Mouse (Mus musculus): Measurements from ENCODE around the gene Hs6st2.
A peak's percentile ranks its signal among the peaks of the same experiment; 100 is the strongest.

Gene Hs6st2

DNA sequence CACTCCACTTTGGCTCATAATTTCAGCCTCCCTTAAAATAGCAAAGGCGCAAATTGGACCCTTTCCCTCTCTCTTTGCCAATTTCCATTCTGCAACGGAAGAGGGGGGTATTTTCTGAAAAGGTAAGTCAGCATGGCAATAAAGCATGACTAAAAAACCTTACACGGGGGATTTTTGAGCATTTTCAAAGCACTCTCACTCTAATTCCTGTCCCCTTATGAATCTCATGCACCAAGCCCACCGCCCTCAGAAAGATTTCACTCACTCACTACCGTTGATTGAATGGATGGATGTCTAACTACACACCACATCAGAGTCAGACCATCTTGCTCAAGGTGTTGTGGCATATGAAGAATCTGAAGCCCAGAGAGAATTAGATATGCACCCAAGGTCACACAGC is at the start of gene Hs6st2:
Gene Hs6st2 (minus strand): TSS at position 101 of the 400 bp plus-strand sequence.
- no peak for DNase-seq

DNA sequence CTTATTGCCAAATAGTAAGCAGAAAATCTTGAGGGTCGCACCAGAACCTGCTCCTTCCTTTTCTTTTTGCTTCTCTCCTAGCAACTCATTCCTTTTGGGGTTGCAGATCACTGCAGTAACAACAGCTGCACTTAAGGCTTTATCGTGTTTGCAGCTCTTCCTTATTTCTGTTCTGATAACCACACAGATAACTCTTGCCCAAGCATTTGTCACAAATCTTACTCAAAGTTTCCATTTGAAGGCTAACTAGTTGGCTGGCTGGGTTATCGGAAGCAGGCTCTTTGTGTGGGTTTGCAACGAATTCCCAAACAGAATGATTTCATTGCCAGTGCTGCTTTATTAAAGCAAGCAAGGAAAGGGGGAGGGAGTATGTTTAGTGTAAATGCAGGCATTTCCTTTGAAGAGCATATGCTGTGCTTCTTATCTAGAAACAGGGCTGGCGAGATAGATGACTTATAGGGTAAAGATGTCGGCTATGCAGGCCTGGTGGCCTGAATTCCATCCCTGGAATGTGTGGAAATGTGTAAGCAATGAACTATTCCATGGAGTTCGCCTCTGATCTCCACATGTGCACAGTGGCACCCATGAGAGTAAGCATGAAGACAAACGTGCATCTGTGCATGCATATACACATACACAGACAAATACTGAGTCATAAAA is 32.6 kb upstream of the Hs6st2 start:
- no peak for DNase-seq

DNA sequence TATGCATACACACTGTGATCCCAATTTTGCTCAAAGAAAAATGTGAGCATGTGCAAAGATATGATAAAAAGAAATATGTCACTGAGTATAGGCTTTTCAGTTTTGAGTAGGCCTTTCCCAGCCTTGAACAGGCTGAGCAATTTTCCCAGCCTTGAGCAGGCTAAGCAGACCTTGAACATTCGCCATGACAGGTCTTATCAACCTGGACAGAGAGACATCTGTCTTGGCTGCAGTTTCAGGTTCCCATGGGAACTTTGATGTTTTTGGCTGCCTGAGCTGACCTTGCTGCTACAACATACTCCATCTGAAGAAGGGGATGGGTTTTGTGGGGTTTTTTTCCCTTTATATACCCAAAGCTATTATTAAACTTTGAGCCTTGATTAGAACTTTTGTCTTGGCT is 31.3 kb upstream of the Hs6st2 start:
- DNase-seq, result no peak

DNA sequence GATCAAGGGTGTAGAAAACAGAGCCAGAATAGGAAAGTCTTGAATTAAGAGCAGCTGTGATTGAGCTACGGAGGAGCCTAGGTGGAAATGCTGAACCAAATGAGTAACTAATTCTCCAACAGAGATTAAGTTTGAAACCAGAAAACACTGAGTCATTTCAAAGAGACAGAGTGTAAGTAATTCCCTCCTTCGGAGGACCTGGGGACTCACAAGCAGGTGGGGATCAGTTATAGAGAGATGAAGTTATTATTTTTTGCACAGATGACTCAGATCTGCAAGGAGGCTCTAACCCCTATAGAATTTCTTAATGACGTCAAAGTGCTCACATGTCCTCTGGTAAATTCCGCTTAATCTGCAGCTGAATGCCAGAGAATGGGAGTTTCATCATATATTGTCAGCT is 21.2 kb upstream of the Hs6st2 start:
- DNase-seq, result no peak

DNA sequence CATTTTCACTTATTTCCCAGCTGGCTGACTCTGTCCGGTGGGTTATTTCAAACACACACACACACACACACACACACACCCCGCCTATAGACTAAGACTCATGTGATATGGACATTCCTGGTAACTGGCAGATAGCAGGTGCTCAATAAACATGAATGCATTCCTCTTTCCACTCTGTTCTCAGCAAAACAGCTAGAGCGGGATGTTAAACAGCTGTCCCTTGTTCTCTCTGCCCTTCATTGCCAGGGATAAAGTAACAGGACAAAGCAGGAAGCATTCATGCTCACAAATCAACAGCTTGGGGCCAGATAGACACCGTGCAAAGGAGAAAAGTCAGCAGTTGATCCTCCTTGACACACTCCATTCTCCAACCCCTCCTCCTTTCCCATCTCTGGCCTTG is 17.4 kb upstream of the Hs6st2 start:
- DNase-seq, result no peak

DNA sequence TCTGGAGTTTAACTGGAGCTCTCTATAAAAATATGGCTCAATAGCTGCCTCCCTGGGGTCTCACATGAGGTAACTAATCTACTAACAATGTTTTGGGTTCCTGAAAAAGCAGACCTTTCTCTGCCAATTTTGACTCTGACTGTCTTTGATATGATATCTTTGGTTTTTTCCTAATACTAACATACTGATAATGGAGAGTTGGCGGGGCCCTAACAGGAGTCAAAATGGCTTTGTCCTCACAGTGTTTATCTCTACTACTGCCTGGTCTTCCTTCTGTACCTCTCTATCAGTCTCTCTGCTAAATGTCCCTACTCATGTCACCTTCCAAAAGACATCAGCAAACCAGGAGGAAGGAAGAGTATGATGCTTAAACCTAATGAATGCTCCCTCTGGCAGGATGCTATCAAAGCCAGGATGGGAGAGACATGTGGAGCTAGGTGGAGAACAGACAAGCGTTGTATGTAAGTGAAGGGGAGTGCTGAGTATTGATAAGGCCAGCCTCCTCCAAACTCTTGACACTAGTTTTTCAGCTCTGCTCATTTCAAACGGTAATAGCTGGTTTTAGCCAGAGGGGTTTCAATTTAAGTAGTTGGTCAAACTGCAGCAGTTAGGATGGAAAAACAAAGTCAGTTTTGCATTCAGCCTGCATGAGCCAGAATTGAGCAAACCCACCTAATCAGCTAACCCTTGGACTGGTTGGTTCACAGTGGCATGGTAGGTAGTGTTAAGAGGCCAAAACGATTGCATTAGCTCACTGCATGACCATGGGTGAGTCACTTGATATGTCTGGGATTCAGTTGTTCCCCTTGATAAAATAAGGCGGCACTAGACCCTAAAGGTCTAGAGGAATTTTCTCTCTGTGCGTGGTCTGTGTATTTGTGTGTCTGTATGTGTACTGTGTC is 4.6 kb upstream of the Hs6st2 start:
- no peak for DNase-seq

DNA sequence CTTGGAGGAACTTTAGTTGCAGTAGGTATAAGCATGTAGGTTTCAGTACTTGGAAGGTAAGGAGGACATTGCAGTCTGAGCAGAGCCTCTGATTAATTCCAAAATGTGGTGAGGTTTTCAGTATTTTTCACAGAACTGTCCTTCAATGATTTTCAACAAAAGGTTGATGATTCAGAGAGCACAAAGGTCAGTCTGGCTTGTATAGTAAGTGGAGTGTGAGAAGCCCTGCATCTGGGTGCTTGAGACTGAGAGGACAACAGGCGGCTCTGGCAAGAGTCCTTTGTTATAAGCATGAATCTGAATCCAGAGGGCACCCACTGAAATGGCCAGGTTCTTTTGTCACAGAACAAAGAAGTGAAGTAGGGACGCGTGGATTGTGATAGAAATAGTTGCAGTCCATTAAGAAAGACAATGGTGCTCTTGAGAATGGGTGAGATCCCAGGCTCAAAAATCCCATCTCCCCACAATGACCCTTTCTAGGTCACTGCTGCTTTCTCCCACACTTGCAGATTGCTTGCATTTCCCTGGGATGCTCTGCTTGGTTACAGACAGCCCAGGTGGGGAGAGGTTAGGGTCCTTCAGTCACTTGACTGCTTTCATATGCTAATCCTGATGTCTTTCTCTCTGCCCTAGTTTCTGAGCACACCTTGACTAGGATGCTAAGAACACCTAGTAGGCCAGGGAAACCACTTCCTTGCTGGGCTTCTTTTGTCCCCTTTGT is 2.8 kb upstream of the Hs6st2 start:
- no peak for DNase-seq

DNA sequence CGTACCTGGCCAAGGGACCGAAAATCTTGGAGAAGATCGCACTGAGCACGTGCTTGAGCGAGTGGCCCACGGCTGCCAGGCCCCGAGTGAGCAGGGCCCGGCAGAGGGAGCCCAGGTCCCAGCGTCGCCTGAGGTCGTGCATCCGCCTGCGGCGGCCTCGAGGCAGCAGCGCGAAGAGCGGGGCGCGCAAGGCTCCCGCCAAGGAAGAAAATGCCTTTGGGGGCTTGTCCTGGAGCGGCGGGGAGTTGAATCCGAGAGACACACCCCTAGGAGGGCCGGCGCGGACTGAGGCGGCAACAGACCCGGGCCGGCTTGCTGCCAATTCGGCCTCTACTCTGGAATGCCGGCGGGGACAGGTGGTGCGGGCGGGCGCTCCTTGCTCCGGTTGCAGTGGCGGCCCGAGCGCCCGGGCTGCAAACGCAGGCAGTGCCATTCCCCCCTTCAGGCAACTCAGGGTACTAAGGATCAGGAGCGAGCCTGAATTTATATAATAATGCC is 437 bp downstream of the Hs6st2 start:
- peak; percentile 57 for DNase-seq

DNA sequence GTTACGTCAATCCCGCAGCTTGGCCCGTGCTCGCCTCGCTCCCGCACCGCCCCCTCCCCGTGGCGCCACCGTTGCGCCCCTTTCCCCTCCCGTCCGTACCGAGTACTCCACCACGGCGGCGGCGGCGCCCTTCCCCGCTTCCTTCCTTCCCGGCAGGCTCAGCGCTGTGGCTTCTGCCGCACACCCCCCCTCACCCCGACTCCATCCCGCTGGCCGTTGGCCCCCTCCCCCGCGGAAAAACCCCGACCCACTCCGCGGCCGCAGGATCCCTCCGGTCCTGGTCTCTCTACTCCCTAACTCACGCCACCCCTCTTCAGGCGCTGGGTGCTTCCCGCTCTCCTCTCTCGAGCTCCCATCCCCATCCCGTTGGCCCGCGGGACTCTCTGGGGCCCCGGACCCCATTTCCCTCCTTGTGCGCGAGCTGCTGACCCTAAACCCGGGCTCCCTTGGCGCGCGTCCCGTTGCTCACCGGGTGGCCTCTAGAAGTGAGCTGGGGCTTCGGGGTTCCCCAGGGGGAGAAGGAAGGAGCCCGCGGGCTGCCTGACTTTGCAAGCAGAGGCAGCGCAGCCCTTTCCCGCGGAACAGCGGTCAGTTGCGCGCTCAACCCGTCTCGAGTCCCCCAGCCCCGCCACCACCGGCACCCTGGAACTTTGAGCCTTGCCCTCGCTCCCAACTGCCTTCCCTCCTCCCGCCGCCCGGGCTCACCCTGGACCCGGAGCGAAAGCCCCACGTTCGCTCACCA is 1.1 kb downstream of the Hs6st2 start:
- DNase-seq, result peak; percentile 59

DNA sequence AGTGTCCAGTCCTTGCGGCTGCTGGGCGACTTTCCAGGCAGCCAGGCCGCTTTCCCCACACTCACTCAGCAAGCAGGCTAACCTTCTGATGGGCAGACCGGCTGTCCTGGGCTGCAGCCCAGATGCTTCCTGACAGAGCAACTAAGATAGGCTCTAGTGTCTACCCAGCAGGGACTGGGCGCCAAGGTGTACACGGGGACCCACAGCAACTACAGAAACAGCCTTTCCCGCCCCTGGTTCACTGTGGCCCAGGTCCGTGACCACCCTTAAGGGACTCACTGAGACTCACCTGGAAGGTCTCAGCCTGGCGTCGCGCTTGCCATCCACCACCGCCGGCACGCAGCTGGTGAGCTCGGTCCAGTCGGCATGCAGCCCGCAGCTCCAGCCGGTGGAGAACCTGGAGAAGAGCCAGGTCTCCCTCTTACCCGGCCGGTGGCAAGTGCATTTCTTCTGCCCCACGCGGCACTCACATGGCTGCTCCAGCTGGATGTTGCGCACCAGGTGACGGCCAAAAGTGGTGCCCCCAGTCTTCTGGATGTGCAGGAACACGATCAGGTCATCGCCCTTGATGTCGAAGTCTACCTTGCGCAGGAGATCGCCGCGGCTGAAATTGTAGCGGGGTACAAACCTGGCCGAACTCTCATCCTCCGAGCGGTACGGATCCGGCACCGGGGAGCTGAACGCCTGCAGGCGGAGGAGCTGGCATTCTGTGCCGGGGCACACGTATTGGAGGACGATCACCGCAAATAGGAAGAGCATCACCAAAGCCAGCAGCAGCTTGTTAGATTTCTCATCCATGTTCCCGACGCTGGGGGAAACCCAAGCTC is 1.8 kb downstream of the Hs6st2 start:
- peak; percentile 36 for DNase-seq

DNA sequence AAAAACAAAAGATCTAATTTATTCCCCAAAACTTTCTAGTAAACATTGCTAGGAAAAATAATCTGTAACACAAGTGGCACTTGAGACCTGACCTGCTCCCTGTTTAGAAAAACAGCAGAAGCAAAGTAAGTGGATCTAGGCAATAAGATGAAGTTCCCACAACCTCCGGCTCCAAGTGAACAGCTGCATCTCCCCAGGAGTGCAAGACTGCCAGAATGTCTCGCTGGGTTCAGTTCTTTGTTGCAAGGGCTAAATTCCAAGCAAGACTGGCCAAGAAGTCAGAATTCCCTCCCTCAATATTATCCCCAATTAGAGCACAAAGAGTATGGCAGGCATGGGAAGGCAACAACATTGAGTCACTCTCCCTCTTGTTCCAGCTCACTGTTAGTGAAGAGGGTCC is 23.4 kb downstream of the Hs6st2 start:
- DNase-seq, result no peak

DNA sequence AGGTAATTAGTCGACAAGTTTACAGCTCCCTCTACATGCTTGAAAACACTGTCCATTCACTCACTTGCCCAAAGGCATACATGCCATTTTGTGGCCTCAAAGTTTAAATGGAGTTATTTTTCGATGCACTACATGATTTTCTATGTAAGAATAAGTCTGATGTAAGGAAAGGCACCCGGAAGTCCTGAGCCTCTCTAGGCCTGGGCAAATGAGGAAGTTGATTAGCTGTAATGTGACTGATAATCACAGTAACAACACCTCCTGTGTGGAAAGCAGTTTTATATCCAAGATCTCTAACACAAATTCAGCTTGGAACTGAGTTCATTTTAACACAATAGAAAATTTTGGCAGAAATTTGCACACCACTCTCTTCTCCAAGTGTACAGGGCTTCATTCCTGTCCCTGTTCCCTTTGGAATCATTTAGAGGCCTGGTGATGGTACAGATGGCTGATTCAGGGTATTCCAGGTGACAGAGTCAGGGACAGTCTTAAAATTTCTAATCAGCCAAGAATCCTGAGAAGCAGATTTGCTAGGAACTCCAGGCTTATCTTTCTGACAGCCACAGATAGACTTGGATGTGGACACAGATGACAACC is 38.9 kb downstream of the Hs6st2 start:
- DNase-seq, result no peak

DNA sequence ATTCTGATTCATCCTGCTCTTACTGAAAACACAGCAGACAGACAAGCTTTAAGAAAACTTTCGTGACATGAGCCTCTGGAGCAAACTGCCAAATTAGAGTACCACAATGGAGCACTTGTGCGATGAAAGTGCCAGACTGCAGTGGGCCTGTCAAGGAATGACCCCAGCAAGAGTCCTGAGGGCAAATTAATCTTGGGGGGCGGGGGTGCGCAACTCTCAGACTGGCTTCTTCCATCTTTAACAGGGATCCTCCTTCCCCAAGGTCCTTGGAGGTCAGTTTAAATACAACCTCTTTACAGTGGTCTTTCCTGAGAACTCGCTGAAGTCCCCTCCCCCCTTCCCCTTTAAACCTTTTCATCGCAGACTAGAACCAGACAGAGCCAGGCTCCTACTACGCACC is 45.9 kb downstream of the Hs6st2 start:
- DNase-seq, result no peak

DNA sequence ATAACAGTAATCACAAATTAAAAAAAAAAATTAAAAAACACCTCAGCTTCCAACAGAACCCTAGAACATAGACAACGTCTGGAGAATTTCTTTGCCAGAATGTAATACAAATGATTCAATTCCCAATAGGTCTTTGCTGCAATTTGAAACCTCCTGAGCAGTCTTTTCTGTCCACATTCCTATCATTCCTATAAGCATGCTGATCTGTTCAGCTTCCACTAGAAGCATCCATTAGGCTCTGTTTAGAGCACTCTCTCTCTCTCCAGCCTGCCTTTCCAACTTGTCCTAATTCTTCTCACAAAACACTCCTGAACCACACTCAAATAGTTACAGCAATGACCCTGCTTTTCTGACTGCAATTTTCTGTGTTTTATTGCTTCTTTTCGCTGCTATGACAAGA is 50.3 kb downstream of the Hs6st2 start:
- no peak for DNase-seq

DNA sequence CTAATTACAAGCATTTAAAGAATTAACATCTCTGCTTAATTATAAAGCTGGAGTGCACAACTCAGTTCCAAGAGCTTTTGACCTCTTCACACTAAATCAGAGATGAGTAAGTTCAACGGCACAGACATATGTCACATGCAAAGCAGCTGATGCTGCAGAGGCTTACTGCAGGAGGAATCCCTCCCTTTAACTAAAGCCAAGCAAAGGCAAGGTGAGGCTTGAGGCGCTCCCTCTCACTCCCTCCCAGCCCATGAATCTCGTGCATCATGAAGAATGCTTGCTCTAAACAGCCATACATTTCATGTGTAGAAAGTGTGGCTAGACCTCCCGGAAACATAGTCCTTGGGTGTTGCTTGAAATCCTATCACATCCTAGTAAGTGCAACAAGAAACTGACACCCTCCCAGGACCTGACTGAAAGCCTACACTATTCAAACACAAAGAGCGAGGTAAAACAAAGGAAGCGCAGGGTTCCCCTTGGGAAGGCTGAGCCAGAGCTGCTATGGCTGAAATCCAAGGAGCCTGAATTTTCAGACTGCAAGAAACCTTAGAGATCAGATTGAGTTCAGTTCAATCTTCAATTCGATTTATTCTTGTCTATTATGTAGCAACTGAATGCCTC is 67.2 kb downstream of the Hs6st2 start:
- no peak for DNase-seq

DNA sequence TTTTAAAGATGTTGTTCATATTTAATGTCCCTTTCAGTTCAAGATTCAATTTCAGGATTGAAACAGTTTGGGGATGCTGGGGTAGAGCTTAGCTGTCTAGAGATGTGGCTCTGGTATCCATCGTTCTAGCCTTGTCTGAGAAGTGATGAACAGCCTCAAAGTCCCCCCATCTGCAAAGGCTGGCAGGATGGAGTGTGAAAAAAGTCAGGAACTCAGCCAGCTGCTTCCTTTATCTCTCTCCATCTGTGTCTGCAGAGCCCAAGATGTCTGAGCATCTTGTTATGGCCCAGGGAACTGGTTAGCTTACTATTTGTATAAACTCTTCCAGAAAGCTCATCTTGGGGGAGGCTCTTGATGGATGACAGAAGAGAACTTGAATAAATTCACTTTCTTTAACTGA is 70.9 kb downstream of the Hs6st2 start:
- no peak for DNase-seq

DNA sequence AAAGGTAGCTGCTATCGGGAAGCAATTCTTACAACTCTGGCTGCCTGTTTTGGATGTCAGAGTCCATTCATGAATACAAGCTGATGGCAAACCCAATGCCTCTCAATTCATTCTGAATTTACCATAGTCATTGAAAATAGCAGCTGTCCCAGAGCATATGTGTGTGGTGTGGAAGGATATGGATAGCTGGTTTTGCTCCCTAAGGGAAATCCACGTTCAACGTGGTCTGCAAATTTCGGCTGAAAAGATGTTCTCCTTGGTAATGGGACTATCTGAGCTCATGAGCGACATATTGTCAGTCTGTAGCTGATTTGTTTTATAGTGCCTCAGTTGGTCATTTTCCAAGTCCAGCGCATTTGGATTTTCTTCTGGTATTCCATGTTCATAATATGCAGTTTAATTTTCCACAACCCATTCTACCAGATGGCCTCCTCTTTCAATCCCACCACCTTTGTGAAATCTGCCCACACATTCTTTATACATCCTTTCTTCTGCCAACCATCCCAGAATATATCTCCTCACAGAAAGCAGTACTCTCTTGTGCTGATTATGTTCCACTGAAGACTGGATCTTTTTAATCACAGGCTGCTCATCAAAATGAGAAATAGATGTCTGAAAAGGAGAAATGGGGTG is 75.3 kb downstream of the Hs6st2 start:
- no peak for DNase-seq

DNA sequence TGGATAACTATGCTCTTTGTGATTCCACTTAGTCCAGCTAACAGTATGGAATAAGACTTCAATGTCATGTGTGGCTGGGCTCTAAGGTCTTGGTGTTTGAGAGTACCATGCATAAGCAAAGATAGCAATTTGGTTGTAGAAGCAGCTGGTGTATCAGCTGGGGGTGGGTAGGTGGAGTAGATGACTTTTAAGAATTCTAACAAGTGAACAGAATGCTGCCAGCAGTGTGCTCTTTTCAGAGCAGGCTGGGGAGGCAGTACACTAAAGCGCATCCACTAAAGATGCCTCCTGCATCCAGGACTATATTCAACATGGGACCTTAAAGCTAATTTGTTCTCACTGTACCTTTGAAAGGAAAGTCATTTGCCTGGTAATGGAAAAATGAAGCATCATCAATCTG is 88.9 kb downstream of the Hs6st2 start:
- no peak for DNase-seq

DNA sequence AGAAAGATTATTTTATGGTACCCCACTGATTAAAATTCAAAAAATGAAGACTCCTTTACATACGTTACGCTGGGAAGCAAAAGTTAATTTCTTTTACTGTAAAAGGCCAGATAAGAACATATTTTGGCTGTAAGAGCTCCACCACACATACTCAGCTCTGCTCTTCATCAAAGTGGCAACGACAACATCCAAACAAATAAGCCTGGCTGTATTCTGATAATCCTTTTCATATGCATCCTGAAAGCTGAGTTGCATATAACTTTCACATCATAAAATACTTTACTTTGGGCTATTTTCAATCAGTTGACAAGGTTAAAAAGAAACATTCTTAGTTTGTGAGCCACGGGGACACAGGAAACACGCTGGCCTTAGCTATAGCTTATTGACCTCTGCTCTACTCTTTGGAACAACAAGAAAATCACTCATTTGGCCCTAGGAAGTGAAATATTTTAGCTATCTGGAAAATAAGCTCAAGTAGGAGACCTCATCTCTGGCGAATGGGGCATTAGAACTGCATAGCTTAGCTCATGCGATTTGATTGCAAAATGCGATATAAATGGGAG is 91.1 kb downstream of the Hs6st2 start:
- no peak for DNase-seq

DNA sequence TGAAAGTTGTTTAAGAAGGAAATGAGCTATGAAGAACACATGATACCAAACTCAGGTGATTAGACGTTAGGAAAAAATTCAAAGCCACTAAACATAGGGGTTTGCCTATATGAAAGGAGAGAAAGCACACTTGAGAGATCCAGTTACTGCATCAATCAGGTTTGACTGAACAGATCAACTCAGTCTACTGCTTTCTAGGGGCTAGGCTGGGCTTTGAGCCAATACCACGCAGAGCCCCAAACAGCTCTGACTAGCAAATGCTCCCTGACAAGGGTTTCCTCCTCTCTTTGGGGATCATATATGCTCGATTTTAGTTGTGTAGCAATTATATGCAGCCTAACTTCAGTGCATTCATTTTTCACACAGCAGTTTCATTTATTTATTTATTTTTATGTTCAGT is 96.2 kb downstream of the Hs6st2 start:
- DNase-seq, result no peak
